Mouse (Mus musculus): ENCODE measurements at regions not wholly inside any gene's neighbourhood (a gene's known extent, or its start where the extent isn't known, plus 50 kb on each side); places are given as distances from the start of the nearest gene placed in this dataset.

DNA sequence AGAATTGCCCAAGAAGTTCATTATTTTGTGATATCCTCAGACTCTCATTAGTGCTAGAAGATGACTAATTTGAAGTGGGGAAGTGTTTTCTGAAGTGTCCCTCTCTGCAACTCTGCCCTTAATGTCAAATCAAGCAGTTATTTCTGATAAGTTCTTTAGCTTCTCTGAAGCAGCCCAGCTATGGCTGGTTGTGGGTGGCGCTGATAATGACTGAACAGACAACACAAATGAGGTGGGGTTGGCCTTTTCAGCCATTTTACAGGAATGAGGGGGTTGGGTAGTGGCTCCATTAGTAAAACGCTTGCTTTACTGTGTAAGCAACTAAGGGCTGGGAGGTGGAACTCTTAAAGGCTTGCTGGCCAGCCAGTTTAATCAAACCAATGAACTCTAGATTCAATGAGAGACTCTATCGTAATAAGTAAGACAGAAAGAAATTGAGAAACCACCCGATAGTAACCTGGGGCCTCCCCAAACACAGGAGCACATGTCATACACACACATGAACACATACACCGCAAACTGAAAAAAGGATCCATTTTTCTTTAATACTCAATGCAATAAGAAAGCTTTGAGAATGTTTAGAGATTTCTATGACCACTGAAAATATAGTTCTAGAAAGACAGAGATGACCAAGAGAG is 1268.3 kb upstream of the A1bg start:
- Histone ChIP-seq H3K4me1 (ENCODE audit: control insufficient read depth, insufficient read depth, low read length) (no peaks in the 10 kb centered on the region), H3K27ac (ENCODE audit: control insufficient read depth, insufficient read depth, low read depth, low read length) (no peak overlapping the region), H3K36me3 (ENCODE audit: control insufficient read depth, insufficient read depth, low read length) (no peaks in the 10 kb centered on the region), H3K4me3 (ENCODE audit: control insufficient read depth, low read depth, low read length) (no peak overlapping the region), H3K27me3 (ENCODE audit: control insufficient read depth, insufficient read depth, low read length) (no peaks in the 10 kb centered on the region)
- TF ChIP-seq CTCF (IDR thresholded peaks at IDR 0.05; ENCODE audit: control insufficient read depth, insufficient read depth, insufficient replicate concordance, low read depth, low read length) (no peak), POLR2A (IDR thresholded peaks at IDR 0.05; ENCODE audit: control insufficient read depth, low read depth, low read length) (no peak)

DNA sequence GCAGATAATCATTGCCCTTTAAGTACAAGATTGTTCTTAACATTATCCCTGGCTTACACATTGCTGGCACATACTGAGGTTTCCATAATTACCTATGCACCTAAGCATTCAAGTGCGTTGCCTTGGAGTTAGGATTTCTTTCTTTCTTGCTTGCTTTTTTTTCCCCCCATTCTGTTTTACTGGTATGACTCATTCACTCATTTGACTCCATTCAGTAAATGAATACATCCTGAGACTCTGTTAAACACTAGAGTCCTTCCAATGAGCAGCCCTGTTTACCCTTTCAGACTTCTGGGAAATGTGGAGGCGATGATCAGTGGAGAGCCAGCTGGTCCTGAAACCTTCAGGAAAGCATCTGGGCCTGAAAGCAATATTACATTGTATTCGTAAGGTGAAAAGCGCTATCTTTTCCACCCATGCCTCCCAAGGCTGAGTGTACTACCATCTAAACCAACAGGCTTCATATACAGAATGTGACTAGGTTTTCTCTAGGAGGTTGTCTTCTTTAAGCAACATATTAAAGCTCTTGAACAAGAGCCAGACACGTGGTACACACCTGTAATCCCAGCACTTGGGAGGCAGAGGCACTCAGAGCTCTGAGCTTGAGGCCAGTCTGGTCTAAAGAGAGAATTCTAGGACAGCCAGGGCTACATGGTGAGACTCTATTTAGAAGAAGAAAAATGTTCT is 1267.6 kb upstream of the A1bg start:
- TF ChIP-seq CTCF (IDR thresholded peaks at IDR 0.05; ENCODE audit: control insufficient read depth, insufficient read depth, insufficient replicate concordance, low read depth, low read length) (no peak), POLR2A (IDR thresholded peaks at IDR 0.05; ENCODE audit: control insufficient read depth, low read depth, low read length) (no peak)
- no peak overlapping the region for H3K27ac ChIP-seq (ENCODE audit: control insufficient read depth, insufficient read depth, low read depth, low read length)

DNA sequence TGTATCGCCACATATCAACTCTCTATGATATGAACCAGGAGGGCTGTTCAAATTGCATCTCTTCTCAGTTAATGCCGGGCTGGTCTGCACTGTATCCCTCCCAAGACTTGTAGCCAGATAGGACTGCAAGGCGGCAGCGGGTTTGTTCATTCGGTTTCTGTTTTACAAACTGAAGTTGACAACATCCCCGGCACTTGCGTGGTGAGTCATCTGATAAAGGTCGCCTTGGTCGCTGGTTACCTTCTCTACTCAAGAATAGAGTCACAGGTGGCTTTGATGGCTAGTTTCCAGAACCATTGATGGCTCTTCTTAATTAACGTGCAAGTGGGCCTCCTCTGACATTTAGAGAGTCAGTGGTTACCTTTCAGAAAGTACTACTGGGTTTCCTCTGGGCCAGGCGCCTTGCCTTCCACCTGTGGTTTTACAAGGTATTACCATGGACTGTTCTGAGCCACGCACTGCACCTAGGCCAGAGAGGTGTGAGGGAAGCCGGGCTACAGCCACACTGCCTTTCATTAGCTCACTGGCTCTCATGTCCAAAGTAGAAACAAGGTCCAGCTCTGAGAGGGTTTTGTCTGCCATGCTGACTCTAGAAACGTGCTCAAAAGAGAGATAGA is 1266.9 kb upstream of the A1bg start:
- Histone ChIP-seq H3K27me3 (ENCODE audit: control insufficient read depth, insufficient read depth, low read length) (no peaks in the 10 kb centered on the region), H3K27ac (ENCODE audit: control insufficient read depth, insufficient read depth, low read depth, low read length) (no peak overlapping the region), H3K4me1 (ENCODE audit: control insufficient read depth, insufficient read depth, low read length) (no peaks in the 10 kb centered on the region), H3K36me3 (ENCODE audit: control insufficient read depth, insufficient read depth, low read length) (no peaks in the 10 kb centered on the region), H3K4me3 (ENCODE audit: control insufficient read depth, low read depth, low read length) (no peak overlapping the region)
- TF ChIP-seq CTCF (IDR thresholded peaks at IDR 0.05; ENCODE audit: control insufficient read depth, insufficient read depth, insufficient replicate concordance, low read depth, low read length): no peak
- no peak for TF ChIP-seq POLR2A (IDR thresholded peaks at IDR 0.05; ENCODE audit: control insufficient read depth, low read depth, low read length)

More for the DNA sequence above, 1267.6 kb upstream of the A1bg start:
- Histone ChIP-seq H3K27me3 (ENCODE audit: control insufficient read depth, insufficient read depth, low read length) (no peaks in the 10 kb centered on the region), H3K4me3 (ENCODE audit: control insufficient read depth, low read depth, low read length) (no peak overlapping the region), H3K36me3 (ENCODE audit: control insufficient read depth, insufficient read depth, low read length) (no peaks in the 10 kb centered on the region), H3K4me1 (ENCODE audit: control insufficient read depth, insufficient read depth, low read length) (no peaks in the 10 kb centered on the region)

DNA sequence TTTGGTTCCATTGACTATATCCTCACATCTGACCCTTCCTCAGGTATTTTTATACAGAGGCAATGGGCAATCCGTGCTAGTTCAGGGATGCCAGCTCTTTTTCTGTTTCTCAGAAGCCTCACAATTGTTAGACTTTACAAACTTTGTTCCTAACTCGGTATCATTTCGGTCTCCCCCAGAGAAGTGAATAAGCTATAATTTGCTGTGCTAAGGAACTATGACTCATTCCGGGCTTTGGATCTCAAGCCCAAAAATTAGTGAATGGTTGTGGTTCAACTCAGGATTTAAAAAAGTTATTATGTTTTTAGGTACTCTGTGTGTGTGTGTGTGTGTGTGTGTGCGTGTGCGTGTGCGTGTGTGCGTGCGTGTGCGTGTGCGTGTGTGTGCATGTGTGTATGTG is 1263.7 kb upstream of the A1bg start:
- no peaks in the 10 kb centered on the region for H3K36me3 ChIP-seq (ENCODE audit: control insufficient read depth, insufficient read depth, low read length)
- no peak for TF ChIP-seq CTCF (IDR thresholded peaks at IDR 0.05; ENCODE audit: control insufficient read depth, insufficient read depth, insufficient replicate concordance, low read depth, low read length)
- no peak for TF ChIP-seq POLR2A (IDR thresholded peaks at IDR 0.05; ENCODE audit: control insufficient read depth, low read depth, low read length)
- H3K4me3 ChIP-seq (ENCODE audit: control insufficient read depth, low read depth, low read length): no peak overlapping the region
- no peaks in the 10 kb centered on the region for H3K4me1 ChIP-seq (ENCODE audit: control insufficient read depth, insufficient read depth, low read length)
- H3K27ac ChIP-seq (ENCODE audit: control insufficient read depth, insufficient read depth, low read depth, low read length): no peak overlapping the region
- H3K27me3 ChIP-seq (ENCODE audit: control insufficient read depth, insufficient read depth, low read length): no peaks in the 10 kb centered on the region

DNA sequence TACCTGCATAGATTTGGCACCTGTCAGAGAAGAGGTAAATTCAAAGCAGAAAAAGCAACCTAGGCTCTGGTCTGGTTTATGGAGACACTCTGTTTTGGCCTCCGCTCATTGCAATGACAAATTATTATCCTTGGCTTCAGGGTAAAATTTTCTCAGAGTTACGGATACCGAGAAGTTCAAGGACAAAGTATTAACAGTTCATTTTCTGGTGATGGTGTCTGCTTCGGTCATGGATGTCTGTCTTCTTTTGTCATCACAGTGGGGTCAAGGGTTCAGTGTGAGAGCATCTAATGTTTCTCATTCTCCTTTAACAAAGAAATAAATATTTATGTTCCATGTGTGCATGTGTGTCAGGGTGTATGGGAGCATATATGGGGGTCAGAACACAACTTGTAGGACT is 1261.0 kb upstream of the A1bg start:
- no peaks in the 10 kb centered on the region for H3K36me3 ChIP-seq (ENCODE audit: control insufficient read depth, insufficient read depth, low read length)
- no peak overlapping the region for H3K27ac ChIP-seq (ENCODE audit: control insufficient read depth, insufficient read depth, low read depth, low read length)
- H3K27me3 ChIP-seq (ENCODE audit: control insufficient read depth, insufficient read depth, low read length): no peaks in the 10 kb centered on the region
- TF ChIP-seq POLR2A (IDR thresholded peaks at IDR 0.05; ENCODE audit: control insufficient read depth, low read depth, low read length) (no peak), CTCF (IDR thresholded peaks at IDR 0.05; ENCODE audit: control insufficient read depth, insufficient read depth, insufficient replicate concordance, low read depth, low read length) (no peak)
- H3K4me3 ChIP-seq (ENCODE audit: control insufficient read depth, low read depth, low read length): no peak overlapping the region
- H3K4me1 ChIP-seq (ENCODE audit: control insufficient read depth, insufficient read depth, low read length): no peaks in the 10 kb centered on the region

DNA sequence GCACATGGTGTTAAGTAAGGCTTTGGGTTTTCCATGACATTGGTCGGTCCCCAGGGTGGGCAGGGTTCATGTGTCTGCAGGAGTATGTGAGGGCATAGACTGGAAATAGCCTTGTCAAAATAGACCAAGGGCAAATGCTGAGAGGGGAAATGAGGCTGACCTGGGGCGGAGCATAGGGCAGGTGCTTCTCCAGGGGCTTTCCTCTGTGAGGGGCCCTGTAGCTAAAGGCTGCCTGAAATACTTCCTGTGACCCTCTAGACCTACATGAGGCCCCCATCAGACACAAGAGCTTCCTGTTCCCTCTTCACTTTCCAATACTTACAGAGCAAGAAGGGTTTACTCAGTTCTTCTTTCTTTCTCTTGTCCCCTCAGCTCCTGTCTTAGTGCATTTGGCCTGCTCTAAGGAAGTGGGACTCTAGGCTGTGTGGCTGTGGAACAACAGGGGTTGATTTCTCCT is 1258.7 kb upstream of the A1bg start:
- Histone ChIP-seq H3K27me3 (ENCODE audit: control insufficient read depth, insufficient read depth, low read length) (no peaks in the 10 kb centered on the region), H3K27ac (ENCODE audit: control insufficient read depth, insufficient read depth, low read depth, low read length) (no peak overlapping the region), H3K4me3 (ENCODE audit: control insufficient read depth, low read depth, low read length) (no peak overlapping the region), H3K36me3 (ENCODE audit: control insufficient read depth, insufficient read depth, low read length) (no peaks in the 10 kb centered on the region), H3K4me1 (ENCODE audit: control insufficient read depth, insufficient read depth, low read length) (no peaks in the 10 kb centered on the region)
- TF ChIP-seq CTCF (IDR thresholded peaks at IDR 0.05; ENCODE audit: control insufficient read depth, insufficient read depth, insufficient replicate concordance, low read depth, low read length) (no peak), POLR2A (IDR thresholded peaks at IDR 0.05; ENCODE audit: control insufficient read depth, low read depth, low read length) (no peak)

DNA sequence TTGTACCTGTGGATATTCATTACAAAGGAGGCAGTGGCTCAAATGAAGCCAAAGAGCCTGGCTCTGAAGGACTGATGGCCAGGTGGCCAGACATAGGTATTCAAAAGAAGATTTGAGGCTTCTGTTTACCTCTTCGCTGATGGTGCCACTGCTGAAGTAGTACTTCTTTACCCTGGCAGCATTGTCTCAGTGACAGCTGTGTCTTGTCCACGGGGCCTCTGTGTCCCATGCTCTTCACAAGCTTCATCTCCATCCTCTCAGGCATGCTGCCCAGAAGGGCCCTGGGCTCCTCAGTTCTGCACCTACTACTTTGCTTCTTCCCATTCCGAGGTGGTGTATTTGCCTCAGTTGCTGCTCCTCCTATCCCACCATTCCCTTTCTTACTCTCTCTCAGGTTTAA is 1257.9 kb upstream of the A1bg start:
- TF ChIP-seq CTCF (IDR thresholded peaks at IDR 0.05; ENCODE audit: control insufficient read depth, insufficient read depth, insufficient replicate concordance, low read depth, low read length): no peak
- TF ChIP-seq POLR2A (IDR thresholded peaks at IDR 0.05; ENCODE audit: control insufficient read depth, low read depth, low read length): no peak
- Histone ChIP-seq H3K4me1 (ENCODE audit: control insufficient read depth, insufficient read depth, low read length) (no peaks in the 10 kb centered on the region), H3K36me3 (ENCODE audit: control insufficient read depth, insufficient read depth, low read length) (no peaks in the 10 kb centered on the region), H3K27ac (ENCODE audit: control insufficient read depth, insufficient read depth, low read depth, low read length) (no peak overlapping the region), H3K4me3 (ENCODE audit: control insufficient read depth, low read depth, low read length) (no peak overlapping the region), H3K27me3 (ENCODE audit: control insufficient read depth, insufficient read depth, low read length) (no peaks in the 10 kb centered on the region)

Data from testis, adult 2 months (tissue).